Mouse (Mus musculus): ENCODE results near the gene Defa23.
"Not testable (repeated sequence)": the region's sequence is repeated elsewhere in the genome, so short reads cannot be mapped to it uniquely, and the experiment has no call there.

Defa23 gene

DNA sequence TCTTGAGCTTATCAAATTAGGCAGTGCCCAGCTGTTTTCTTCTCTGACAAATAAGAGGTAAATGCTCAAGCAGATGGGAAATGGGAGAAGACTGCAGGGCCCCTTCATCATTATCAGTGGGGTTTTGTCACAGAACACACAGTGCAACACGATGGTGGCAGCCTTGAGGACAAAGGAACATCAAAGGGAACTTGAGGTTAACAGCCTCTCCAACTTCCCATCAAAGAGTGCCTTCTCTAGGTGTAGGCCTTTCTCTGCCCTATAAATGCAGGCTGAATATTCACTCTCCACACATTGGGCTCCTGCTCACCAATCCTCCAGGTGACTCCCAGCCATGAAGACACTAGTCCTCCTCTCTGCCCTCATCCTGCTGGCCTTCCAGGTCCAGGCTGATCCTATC, at the start of gene Defa23:
Gene Defa23 (plus strand): TSS at position 301 of the 400 bp plus-strand sequence.
- DNase-seq (ENCODE audit: low spot score) = not testable (repeated sequence)

GRCm38 (mm10) chr8:21006801-21007200, 48.0 kb upstream of the Defa23 start:
- no peak for DNase-seq (ENCODE audit: low spot score)

- DNase-seq (ENCODE audit: low spot score) = not testable (repeated sequence)
These were observed 46.3 kb upstream of the Defa23 start for GRCm38 (mm10) chr8:21008578-21008977.

- DNase-seq (ENCODE audit: low spot score) = not testable (repeated sequence)
These were observed 44.3 kb upstream of the Defa23 start for GRCm38 (mm10) chr8:21010548-21010947.

DNA sequence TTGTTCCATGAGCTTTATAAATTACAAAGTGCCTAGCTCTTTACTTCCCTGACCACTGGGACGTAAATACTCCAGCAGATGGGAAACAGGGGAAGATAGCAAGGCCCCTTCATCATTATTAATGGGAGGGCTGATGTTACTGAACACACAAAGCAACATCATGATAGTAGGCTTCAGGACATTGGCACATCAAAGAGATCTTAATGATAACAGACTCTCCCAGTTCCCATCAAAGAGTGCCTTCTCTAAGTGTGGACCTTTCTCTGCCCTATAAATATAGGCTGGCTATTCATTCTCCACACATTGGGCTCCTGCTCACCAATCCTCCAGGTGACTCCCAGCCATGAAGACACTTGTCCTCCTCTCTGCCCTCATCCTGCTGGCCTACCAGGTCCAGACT, 29.6 kb upstream of the Defa23 start, which contains the start of gene Defa21:
Gene Defa21 (plus strand): TSS at position 301 of the 400 bp plus-strand sequence.
- not testable (repeated sequence) for DNase-seq (ENCODE audit: low spot score)

DNA sequence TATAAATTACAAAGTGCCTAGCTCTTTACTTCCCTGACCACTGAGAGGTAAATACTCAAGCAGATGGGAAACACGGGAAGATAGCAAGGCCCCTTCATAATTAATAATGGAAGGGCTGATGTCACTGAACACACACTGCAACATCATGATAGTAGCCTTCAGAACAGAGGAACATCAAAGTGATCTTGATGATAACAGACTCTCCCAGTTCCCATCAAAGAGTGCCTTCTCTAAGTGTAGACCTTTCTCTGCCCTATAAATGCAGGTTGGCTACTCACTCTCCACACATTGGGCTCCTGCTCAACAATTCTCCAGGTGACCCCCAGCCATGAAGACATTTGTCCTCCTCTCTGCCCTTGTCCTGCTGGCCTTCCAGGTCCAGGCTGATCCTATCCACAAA, 9.9 kb downstream of the Defa23 start, which contains the start of gene Defa35:
Gene Defa35 (plus strand): TSS at position 301 of the 400 bp plus-strand sequence.
- not testable (repeated sequence) for DNase-seq (ENCODE audit: low spot score)

- not testable (repeated sequence) for DNase-seq (ENCODE audit: low spot score)
These were observed 29.3 kb downstream of the Defa23 start, which contains the start of gene Defa25 for GRCm38 (mm10) chr8:21084142-21084541. TSS of gene Defa25 (plus strand) at chr8:21084442.

- DNase-seq (ENCODE audit: low spot score) = no peak
These were observed 38.3 kb downstream of the Defa23 start for GRCm38 (mm10) chr8:21093106-21093505.

GRCm38 (mm10) chr8:21095950-21096349, 41.1 kb downstream of the Defa23 start, which contains the start of gene Gm14851:
TSS of gene Gm14851 (minus strand) at chr8:21096050.
- DNase-seq (ENCODE audit: low spot score) = not testable (repeated sequence)

All from layer of hippocampus, adult 9-10 months (tissue).